Mouse (Mus musculus) stomach, postnatal 0 days (tissue): ENCODE results near the gene Tmem161a. TPM values are rescaled to one million over a fixed set of nuclear protein-coding genes. Genes with fewer than 3 reads are reported as not detected.

Experiments used
- ATAC-seq: fragments of 200-750 bp; cut with Nextera tagmentation; 2 replicates; pipeline ENCODE4 v1.8.0; 2017; ENCODE audit not compliant: low FRiP score, low TSS enrichment
- DNase-seq: peaks from one replicate; pipeline ENCODE4 v3.0.0-alpha.2; 2016; ENCODE audit warnings: low spot score
- H3K27ac ChIP-seq: fragments of 300-500 bp; sonication (generic); replicated peaks from 2 replicates; pipeline ENCODE4 v1.5.1; 2014; ENCODE audit warnings: mild to moderate bottlenecking, control low read depth
- H3K27me3 ChIP-seq: fragments of 300-500 bp; sonication (generic); 2 replicates; pipeline ENCODE4 v1.6.1; 2014; ENCODE audit warnings: low read length; ENCODE audit not compliant: control insufficient read depth, insufficient read depth
- H3K36me3 ChIP-seq: fragments of 300-500 bp; sonication (generic); 2 replicates; pipeline ENCODE4 v1.6.1; 2014; ENCODE audit warnings: low read length, mixed read lengths; ENCODE audit not compliant: control insufficient read depth, insufficient read depth
- H3K4me1 ChIP-seq: fragments of 300-500 bp; sonication (generic); replicated peaks from 2 replicates; pipeline ENCODE4 v1.6.1; 2014; ENCODE audit warnings: antibody characterized with exemption; ENCODE audit not compliant: control insufficient read depth, insufficient read depth
- H3K4me2 ChIP-seq: fragments of 300-500 bp; sonication (generic); replicated peaks from 2 replicates; pipeline ENCODE4 v1.6.1; 2014; ENCODE audit warnings: low read depth, mild to moderate bottlenecking, control low read depth, moderate library complexity
- H3K4me3 ChIP-seq: fragments of 300-500 bp; sonication (generic); 2 replicates; pipeline ENCODE4 v1.5.1; 2014; ENCODE audit warnings: low read depth, low read length, control low read depth
- H3K9ac ChIP-seq: fragments of 300-500 bp; sonication (generic); 2 replicates; pipeline ENCODE4 v1.6.1; 2014; ENCODE audit warnings: mild to moderate bottlenecking, low read length, control low read depth, mixed read lengths
- H3K9me3 ChIP-seq: fragments of 300-500 bp; sonication (generic); 2 replicates; pipeline ENCODE4 v1.6.1; 2016; ENCODE audit warnings: low read length; ENCODE audit not compliant: control insufficient read depth
- CTCF ChIP-seq: IDR thresholded peaks from 2 replicates; pipeline ENCODE4 v1.5.1; 2016; ENCODE audit warnings: antibody characterized with exemption, low read depth, mild to moderate bottlenecking, moderate library complexity
- EP300 ChIP-seq: optimal IDR thresholded peaks from 2 replicates; pipeline ENCODE3; 2016; ENCODE audit warnings: antibody characterized with exemption
- WGBS: fragments of 180-500 bp; shearing (Covaris S2); extraction: QIAGEN DNeasy Blood & Tissue Kit; methylation state at CpG from one replicate; pipeline ENCODE4 v1.1.7; 2014; 5-methylcytosine and 5-hydroxymethylcytosine counted together
- polyA plus RNA-seq: library from polyadenylated mRNA; unstranded; fragments of >200 nt; fragmentation: Nextera tagmentation; extraction: Ambion mirVana; gene quantifications from 2 replicates; pipeline ENCODE4 v1.2.1, GENCODE M21; 2015

The Tmem161a gene
- polyA plus RNA-seq, 1 experiment from 2014 or later, result 38.2 TPM

- no peaks in the 10 kb centered on the region for H3K27me3 ChIP-seq
- no peak for DNase-seq
- H3K9me3 ChIP-seq, result no peaks in the 10 kb centered on the region
- H3K9ac ChIP-seq, result no peak overlapping the region
- no peaks in the 10 kb centered on the region for H3K36me3 ChIP-seq
- H3K4me2 ChIP-seq, result no peak overlapping the region
- no peak overlapping the region for H3K4me3 ChIP-seq
- no peak overlapping the region for H3K27ac ChIP-seq
- H3K4me1 ChIP-seq, result no peaks in the 10 kb centered on the region
- no peak for TF ChIP-seq CTCF
- TF ChIP-seq EP300, result no peak
- WGBS, result 85% methylated on average over 4 of the region's 4 CpGs
- ATAC-seq, result no peak
Measured at GRCm38 (mm10) chr8:70203072-70203471, 30.9 kb downstream of the Tmem161a start.

- no peak overlapping the region for H3K4me3 ChIP-seq
- 50% methylated on average over 1 of the region's 1 CpGs for WGBS
Measured at GRCm38 (mm10) chr8:70204757-70205156, 32.6 kb downstream of the Tmem161a start.

GRCm38 (mm10) chr8:70208130-70208529, 36.0 kb downstream of the Tmem161a start:
- H3K9ac ChIP-seq, result no peak overlapping the region
- H3K4me1 ChIP-seq, result no peaks in the 10 kb centered on the region
- no peak overlapping the region for H3K4me2 ChIP-seq
- ATAC-seq (no peak), DNase-seq (no peak)
- TF ChIP-seq EP300 (no peak), CTCF (no peak)
- H3K27ac ChIP-seq, result no peak overlapping the region
- H3K4me3 ChIP-seq, result no peak overlapping the region
- no peaks in the 10 kb centered on the region for H3K27me3 ChIP-seq
- WGBS, result 58% methylated on average over 1 of the region's 1 CpGs
- H3K36me3 ChIP-seq, result no peaks in the 10 kb centered on the region
- H3K9me3 ChIP-seq, result no peaks in the 10 kb centered on the region

More at GRCm38 (mm10) chr8:70204757-70205156, 32.6 kb downstream of the Tmem161a start:
- no peaks in the 10 kb centered on the region for H3K9me3 ChIP-seq
- DNase-seq (no peak), ATAC-seq (no peak)
- no peak overlapping the region for H3K27ac ChIP-seq
- H3K9ac ChIP-seq, result no peak overlapping the region
- no peaks in the 10 kb centered on the region for H3K4me1 ChIP-seq
- no peak for TF ChIP-seq CTCF
- TF ChIP-seq EP300, result no peak
- no peak overlapping the region for H3K4me2 ChIP-seq
- no peaks in the 10 kb centered on the region for H3K36me3 ChIP-seq
- H3K27me3 ChIP-seq, result no peaks in the 10 kb centered on the region

- ATAC-seq, result no peak
- H3K4me3 ChIP-seq, result no peak overlapping the region
- H3K9me3 ChIP-seq, result no peaks in the 10 kb centered on the region
- no peak overlapping the region for H3K9ac ChIP-seq
- H3K27me3 ChIP-seq, result no peaks in the 10 kb centered on the region
- 13% methylated on average over 8 of the region's 8 CpGs for WGBS
- DNase-seq, result no peak
- TF ChIP-seq EP300 (no peak), CTCF (peak; percentile 42)
- H3K27ac ChIP-seq, result no peak overlapping the region
- no peaks in the 10 kb centered on the region for H3K4me1 ChIP-seq
- H3K36me3 ChIP-seq, result no peaks in the 10 kb centered on the region
- 0 out of 2 replicates have a peak overlapping the region, but pooled peaks have one; percentile 18 for H3K4me2 ChIP-seq
Measured at GRCm38 (mm10) chr8:70210538-70210937, 38.4 kb downstream of the Tmem161a start.

GRCm38 (mm10) chr8:70211275-70211674, 39.1 kb downstream of the Tmem161a start:
- no peaks in the 10 kb centered on the region for H3K36me3 ChIP-seq
- peak overlapping the region; percentile 62 for H3K4me3 ChIP-seq
- H3K27ac ChIP-seq, result no peak overlapping the region; the same call in 1 of the 2 replicates
- H3K4me2 ChIP-seq, result peak overlapping the region; percentile 96
- DNase-seq (no peak), ATAC-seq (no peak)
- H3K4me1 ChIP-seq, result no peaks in the 10 kb centered on the region
- no peak for TF ChIP-seq CTCF
- TF ChIP-seq EP300, result no peak
- 79% methylated on average over 1 of the region's 1 CpGs for WGBS
- H3K27me3 ChIP-seq, result no peaks in the 10 kb centered on the region
- peak overlapping the region; percentile 77 for H3K9ac ChIP-seq
- no peaks in the 10 kb centered on the region for H3K9me3 ChIP-seq

GRCm38 (mm10) chr8:70211726-70212111, 39.6 kb downstream of the Tmem161a start:
- Histone ChIP-seq H3K27ac (peak overlapping the region; percentile 83), H3K4me2 (peak overlapping the region; percentile 96), H3K9me3 (no peaks in the 10 kb centered on the region), H3K4me3 (peak overlapping the region; percentile 62), H3K27me3 (no peaks in the 10 kb centered on the region), H3K36me3 (no peaks in the 10 kb centered on the region), H3K9ac (peak overlapping the region; percentile 77), H3K4me1 (no peaks in the 10 kb centered on the region)
- ATAC-seq (peak; percentile 0; the same call in 1 of the 2 replicates), DNase-seq (no peak)
- WGBS, result 2% methylated on average over 31 of the region's 31 CpGs
- TF ChIP-seq CTCF (no peak), EP300 (no peak)
